Mouse (Mus musculus) myocyte (in vitro differentiated cells): Measurements from ENCODE around the gene Pced1b.

ENCODE experiments used
- CEBPB ChIP-seq: IDR thresholded peaks from 2 replicates; pipeline ENCODE4 v1.6.1; 2011; ENCODE audit warnings: mild to moderate bottlenecking, moderate library complexity; ENCODE audit not compliant: poor library complexity, insufficient read depth, severe bottlenecking
- MAX ChIP-seq: IDR thresholded peaks from one replicate; pipeline ENCODE4 v1.6.1; 2011; ENCODE audit warnings: low read depth, mild to moderate bottlenecking, control low read depth
- MYOG ChIP-seq, 3 experiments: IDR thresholded peaks; one replicate each; pipeline ENCODE4 v1.6.1; 2011; ENCODE audit warnings: control low read depth in 2 of 3, low read depth in 2 of 3, mild to moderate bottlenecking in 2 of 3; ENCODE audit not compliant: insufficient read length in 2 of 3, control insufficient read depth in 1 of 3, insufficient read depth in 1 of 3
- POLR2A ChIP-seq: IDR thresholded peaks from one replicate; pipeline ENCODE4 v1.6.1; 2011; ENCODE audit warnings: low read depth, mild to moderate bottlenecking, control low read depth, moderate library complexity; ENCODE audit not compliant: insufficient read length
- POLR2AphosphoS2 ChIP-seq: IDR thresholded peaks from one replicate; pipeline ENCODE4 v1.6.1; 2011; ENCODE audit warnings: low read depth, control low read depth; ENCODE audit not compliant: insufficient read length
- TCF3 ChIP-seq: IDR thresholded peaks from one replicate; pipeline ENCODE4 v1.6.1; 2011; ENCODE audit warnings: low read depth, control low read depth; ENCODE audit not compliant: insufficient read length
- USF1 ChIP-seq: IDR thresholded peaks from one replicate; pipeline ENCODE4 v1.6.1; 2011; ENCODE audit warnings: low read depth, mild to moderate bottlenecking, control low read depth, moderate library complexity

GRCm38 (mm10) chr15:97373203-97374084 lies 126.5 kb downstream of the Pced1b start:
- no peak for TF ChIP-seq POLR2A
- TF ChIP-seq POLR2AphosphoS2, result no peak
- TF ChIP-seq USF1, result no peak
- TF ChIP-seq CEBPB, result no peak
- TF ChIP-seq TCF3, result no peak
- no peak for TF ChIP-seq MAX
- no peak for TF ChIP-seq MYOG (IDR thresholded peaks at IDR 0.05; ENCODE audit: control insufficient read depth in 1 of 3, insufficient read depth in 1 of 3, insufficient read length in 2 of 3, low read depth in 2 of 3)
